Mouse (Mus musculus): ENCODE results near the gene Ndufa13. TPM values are rescaled to one million over a fixed set of nuclear protein-coding genes. Genes with fewer than 3 reads are reported as not detected.
A peak's percentile ranks its signal among the peaks of the same experiment; 100 is the strongest.
"Not testable (repeated sequence)": the region's sequence is repeated elsewhere in the genome, so short reads cannot be mapped to it uniquely, and the experiment has no call there.

Ndufa13 gene
- total RNA-seq (2021) = 100 to 1,000 TPM; 159 to 174 TPM

DNA sequence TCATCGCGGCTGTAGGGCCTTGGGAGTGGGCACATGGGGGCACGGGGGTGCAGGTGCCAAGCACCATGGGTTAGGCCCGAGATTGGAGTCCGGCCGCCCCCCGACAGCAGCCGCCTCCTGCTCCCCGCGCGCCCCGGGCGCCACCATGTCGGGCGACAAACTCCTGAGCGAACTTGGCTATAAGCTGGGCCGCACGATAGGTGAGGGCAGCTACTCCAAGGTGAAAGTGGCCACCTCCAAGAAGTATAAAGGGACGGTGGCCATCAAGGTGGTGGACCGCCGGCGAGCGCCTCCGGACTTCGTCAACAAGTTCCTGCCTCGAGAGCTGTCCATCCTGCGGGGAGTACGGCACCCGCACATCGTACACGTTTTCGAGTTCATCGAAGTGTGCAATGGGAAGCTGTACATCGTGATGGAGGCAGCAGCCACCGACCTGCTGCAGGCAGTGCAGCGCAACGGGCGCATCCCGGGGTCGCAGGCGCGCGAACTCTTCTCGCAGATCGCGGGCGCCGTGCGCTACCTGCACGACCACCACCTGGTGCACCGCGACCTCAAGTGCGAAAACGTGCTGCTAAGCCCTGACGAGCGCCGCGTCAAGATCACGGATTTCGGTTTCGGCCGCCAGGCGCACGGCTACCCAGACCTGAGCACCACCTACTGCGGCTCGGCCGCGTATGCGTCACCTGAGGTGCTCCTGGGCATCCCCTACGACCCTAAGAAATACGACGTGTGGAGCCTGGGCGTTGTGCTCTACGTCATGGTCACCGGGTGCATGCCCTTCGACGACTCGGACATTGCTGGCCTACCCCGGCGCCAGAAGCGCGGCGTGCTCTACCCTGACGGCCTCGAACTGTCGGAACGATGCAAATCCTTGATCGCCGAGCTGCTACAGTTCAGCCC is at the start of gene Ndufa13, which contains the start of the genes Tssk6 and Yjefn3:
Ndufa13 (minus strand) TSS at position 396 of the 900 bp plus-strand sequence.
Tssk6 (plus strand) TSS at position 22 of the 900 bp plus-strand sequence.
Yjefn3 (minus strand) TSS at position 550 of the 900 bp plus-strand sequence.
- peak in 1 of 2 experiments; percentile 30 for DNase-seq (ENCODE audit: extremely low spot score in 1 of 2, low spot score in 1 of 2)

- DNase-seq (ENCODE audit: extremely low spot score in 1 of 2, low spot score in 1 of 2) = no peak
Observed at GRCm38 (mm10) chr8:69950300-69950699, 47.9 kb upstream of the Ndufa13 start.

- DNase-seq (ENCODE audit: extremely low spot score in 1 of 2, low spot score in 1 of 2) = not testable (repeated sequence)
Observed at GRCm38 (mm10) chr8:69942495-69942894, 40.1 kb upstream of the Ndufa13 start.

- DNase-seq (ENCODE audit: extremely low spot score in 1 of 2, low spot score in 1 of 2) = no peak
Observed at GRCm38 (mm10) chr8:69940386-69940785, 38.0 kb upstream of the Ndufa13 start.

DNA sequence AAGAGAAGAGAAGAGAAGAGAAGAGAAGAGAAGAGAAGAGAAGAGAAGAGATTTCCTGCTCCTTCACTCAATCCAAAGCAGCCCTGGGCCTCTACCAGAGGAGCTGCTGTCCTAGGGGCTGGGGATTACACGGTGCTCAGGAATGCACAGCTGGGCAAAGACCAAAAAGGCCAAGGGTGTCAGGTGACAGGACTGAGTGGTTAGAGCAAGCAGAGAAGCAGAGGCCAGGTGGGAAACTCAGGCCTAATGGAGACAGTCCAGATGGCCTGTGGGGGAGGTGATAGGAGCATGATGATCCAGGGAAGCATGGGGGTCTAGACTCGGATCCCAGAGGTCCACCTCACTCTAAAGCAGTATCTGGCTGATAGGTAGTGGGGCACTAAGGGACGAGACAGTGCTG is 37.3 kb upstream of the Ndufa13 start:
- DNase-seq (ENCODE audit: extremely low spot score in 1 of 2, low spot score in 1 of 2) = no peak

DNA sequence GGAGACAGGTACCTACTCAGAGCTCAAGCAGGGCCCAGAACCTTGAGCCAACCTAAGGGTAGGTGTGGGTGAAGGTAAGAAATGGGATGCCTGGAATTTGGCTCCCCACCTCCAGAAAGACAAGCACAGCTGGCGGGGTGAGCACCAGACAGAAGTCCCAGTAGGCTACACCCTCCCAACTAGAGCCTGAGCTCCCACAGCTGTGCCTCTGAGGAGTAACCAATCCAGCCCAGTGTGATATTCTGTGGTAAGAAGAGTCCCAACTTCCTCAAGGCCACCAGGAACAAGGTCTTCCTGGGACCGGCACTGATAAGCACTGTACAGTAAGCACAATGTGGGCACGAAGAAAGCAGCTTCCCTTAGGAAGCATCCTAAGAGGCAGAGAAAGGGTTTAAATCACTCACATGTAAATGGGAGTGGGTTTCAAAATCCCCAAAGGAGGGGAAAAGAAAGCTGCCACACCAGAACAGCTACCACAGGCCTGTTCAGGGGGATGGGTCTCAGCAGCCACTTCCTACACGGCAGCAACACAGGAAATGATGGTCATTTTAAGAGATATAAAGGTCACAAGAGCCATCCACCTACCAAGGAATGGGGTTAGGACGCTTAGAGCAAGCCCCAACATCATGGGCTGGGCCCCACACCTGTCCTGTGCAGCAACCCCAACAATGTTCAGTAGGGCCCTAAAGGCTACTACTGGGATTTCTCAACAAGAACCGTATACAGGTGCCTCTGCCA is 36.1 kb upstream of the Ndufa13 start:
- DNase-seq (ENCODE audit: extremely low spot score in 1 of 2, low spot score in 1 of 2) = no peak

DNA sequence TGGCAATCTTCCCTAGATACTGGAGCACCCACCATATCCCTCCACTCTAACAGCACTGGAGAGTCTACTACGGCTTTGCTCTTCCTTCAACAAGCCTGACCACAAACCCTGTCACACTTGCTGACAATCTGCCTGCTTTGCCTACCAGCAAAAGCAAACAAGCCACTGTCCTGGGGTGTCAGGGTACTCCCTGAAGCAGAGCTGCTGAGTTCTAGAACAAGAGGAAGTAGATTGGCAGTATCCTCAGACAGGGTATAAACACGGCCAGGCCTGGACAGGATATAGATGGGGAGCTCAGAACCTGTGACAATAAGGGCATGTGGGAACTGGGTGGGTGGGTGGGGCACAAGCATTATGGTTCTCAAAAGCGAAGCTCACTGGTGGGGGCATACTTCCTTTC is 35.1 kb upstream of the Ndufa13 start:
- DNase-seq (ENCODE audit: extremely low spot score in 1 of 2, low spot score in 1 of 2) = no peak

DNA sequence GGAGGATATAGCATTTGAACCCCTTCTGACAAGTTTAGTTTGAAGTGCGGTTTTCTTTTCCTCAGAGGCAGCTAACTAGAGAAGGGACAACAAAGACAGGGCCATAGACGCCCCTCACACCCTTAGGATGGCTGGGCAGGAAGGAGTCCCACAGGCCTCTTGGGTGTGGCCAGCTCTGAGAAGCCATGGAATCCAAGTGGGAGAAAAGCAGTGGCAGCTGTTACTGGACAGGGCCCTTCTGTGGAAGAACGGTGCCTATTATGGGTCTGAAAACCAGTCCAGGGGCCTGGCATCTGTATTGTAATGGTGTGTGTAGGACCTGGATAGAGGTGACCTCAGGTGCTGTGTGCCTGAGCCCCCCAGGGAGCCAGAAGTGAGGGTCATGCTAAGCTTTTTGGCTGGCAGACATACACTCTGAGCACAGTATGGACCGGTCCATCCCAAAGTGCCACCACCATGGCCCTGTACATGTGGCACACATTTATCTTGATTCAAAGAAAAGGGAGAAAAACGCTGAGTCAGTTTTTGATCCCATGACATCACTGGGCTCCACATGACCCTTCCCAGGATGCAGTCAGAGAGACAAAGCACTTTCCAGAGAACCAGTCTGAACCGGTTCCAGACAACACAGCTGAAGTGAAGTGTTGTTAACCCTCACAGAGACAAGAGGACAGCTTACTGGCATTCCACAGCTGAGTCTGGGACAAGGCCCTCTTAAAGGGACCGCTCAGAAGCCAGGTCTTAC is 33.9 kb upstream of the Ndufa13 start:
- no peak for DNase-seq (ENCODE audit: extremely low spot score in 1 of 2, low spot score in 1 of 2)

- DNase-seq (ENCODE audit: extremely low spot score in 1 of 2, low spot score in 1 of 2) = no peak
Observed at GRCm38 (mm10) chr8:69935431-69935830, 33.1 kb upstream of the Ndufa13 start.

DNA sequence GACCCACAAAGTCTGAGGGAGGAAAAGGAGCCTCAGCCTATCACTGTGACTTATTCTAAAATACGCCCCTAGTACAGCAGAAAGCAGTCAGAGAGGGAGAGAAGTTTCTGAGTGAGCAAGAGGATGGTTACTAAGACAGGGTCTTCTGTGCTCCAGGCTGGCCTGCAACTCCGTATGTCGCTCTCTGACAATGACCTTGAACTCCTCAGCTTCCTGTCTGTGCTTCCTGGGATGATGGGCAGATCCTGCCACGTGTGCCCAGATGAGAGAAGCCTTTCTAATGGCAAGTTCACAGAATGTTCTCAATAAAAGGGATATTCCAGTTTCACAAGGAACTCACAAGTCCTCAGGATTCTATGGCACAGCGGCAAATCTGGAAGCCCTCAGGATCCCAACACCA is 32.2 kb upstream of the Ndufa13 start:
- no peak for DNase-seq (ENCODE audit: extremely low spot score in 1 of 2, low spot score in 1 of 2)

DNA sequence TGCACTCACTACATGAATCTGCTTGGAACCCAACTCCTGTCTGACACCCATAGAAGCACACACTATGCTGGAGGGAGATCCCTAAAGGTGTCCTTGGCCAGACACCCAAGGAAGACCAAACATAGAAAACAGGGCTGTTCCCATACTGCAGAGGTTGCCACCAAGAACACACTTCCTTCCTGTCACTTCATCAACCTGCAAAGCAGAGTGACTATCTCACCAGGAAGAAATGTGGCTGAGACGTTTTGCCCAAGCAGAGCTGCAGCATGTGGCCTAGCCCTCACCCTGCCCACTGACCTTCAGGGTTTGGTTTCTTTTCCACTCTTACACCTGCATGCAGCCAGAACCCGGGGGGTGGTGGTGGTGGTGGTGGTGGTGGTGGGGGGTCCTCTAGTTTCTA is 31.5 kb upstream of the Ndufa13 start:
- no peak for DNase-seq (ENCODE audit: extremely low spot score in 1 of 2, low spot score in 1 of 2)

DNA sequence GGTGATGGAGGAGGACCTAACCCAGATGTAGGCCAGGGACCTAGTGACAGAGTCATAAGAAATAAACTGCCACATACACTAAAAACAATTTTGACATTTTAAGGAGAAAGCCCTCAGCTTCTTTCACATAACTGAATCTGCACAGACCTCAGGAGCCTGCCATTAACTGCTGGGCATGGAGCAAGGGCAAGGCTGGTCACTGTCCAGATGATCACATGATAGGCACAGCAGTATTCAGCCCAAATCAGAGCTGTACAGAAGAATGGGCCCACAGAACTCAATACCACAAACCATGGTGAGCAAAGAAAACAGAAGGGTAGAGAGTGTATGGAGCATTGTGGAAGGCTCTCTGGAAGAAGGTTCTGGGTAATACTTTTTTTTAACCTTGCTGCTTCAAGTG is 24.5 kb upstream of the Ndufa13 start:
- no peak for DNase-seq (ENCODE audit: extremely low spot score in 1 of 2, low spot score in 1 of 2)

DNA sequence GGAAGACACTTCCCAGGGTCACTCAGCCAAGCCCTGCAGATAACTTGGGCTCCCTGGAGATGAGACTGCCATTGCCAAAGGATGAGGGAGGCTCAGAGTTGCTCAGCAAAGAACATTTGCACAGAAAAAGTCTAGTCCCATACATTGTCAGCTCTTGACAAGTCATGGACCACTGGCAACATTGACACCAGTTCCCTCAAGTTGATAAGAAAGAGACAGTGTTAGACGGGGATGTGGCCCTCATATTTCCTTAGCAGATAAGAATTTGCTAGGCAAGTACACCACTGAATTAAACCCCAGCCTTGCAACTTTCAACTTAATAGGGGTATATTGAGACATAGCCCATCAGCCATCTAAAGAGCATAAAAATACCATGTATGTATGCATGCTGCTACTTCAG is 21.6 kb upstream of the Ndufa13 start:
- DNase-seq (ENCODE audit: extremely low spot score in 1 of 2, low spot score in 1 of 2) = no peak

DNA sequence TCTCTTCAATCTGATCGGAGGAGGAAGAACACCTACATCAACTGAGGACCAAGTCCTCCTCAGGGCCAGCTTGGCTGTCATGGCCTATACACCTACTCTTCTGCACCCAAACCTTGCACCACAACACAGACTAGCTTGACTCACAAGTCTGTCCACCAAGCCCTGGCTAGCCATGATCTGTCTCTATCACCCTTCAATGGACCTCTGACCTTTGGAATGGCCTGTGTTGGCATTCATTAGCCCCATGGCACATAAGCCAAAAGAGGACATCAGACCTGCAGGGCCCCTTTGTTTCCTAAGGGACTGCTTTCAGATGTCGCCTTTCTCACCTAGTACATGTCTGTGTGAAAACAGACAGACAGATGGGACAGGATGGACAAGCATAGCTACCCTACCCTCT is 18.8 kb upstream of the Ndufa13 start:
- DNase-seq (ENCODE audit: extremely low spot score in 1 of 2, low spot score in 1 of 2) = no peak

DNA sequence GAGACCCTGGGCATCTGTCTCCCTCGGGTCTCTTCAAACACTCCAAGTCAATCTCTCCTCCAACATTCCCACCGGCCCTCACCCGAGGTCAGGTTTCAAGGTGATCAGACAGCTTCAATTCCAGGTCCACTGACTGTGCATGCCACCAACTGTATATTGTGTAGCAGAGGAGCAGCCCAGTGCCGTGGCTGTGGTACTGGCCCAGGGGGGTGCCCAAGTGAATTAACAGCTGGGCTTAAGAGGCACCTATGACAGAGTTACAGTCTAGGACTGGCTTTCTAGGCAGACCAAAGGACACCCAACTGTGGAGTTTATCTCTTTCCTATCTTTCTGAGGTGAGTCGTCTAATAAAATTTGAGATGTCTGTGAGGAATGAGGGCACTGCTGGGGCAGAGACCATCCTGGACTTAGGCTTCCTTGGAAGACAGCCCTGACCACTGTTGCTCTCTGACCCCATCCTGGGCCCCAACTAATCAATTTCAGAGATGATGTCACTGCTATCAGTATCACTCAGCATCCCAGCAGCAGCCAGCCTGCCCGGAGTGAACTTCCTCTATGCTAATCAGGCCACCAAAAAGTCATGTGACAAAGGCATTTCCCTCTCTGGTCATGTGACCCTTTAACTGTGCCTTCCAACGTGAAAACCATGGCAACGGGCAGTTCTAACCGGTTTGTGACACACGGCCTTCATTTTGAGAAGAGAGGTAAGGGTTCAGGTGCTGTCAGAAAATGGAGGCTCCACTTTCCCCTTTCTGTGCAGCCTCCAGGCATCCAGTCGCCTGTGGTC is 17.7 kb upstream of the Ndufa13 start:
- DNase-seq (ENCODE audit: extremely low spot score in 1 of 2, low spot score in 1 of 2) = no peak

DNA sequence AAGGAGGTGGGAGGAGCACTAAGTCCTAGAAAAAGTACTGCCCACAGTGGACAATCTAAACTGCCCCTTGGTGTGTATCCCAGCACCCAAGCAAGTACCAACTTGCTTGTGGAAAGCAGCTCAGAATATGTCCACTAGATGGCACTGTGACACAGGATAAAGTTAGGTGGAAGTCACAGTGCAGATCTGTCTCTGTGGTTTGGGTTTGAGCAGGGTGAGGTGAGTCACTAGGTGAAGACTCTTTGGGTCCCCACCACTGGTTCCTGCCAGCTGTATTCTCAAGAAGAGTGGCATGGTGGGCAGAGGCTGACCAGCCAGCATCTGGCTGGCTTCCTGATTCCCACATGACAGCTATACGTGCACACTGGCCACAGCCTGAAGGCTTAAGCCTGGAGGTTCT is 16.7 kb upstream of the Ndufa13 start:
- DNase-seq (ENCODE audit: extremely low spot score in 1 of 2, low spot score in 1 of 2) = peak; percentile 61 to 77

- DNase-seq (ENCODE audit: extremely low spot score in 1 of 2, low spot score in 1 of 2) = no peak
Observed at GRCm38 (mm10) chr8:69918506-69918905, 16.1 kb upstream of the Ndufa13 start.

DNA sequence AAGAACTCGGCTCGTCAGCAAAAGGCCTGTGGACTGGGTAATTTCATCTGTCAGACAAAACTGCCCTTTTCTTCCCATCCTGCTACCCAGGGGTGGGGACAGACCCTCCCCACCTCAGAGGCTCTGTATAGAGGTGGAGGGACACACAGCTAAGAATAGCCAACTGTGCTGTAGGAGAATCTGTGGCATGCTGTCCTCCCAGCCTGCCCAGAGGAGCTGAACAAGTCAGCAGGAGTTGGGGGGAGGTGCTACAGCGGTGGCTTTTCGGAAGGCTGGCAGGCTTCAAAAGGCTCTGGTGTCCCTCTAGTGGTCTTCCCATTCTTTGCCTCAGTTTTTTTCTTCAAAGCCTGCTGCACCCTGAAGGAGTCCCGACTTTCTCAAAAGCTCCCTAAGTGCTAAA is 13.4 kb upstream of the Ndufa13 start:
- no peak for DNase-seq (ENCODE audit: extremely low spot score in 1 of 2, low spot score in 1 of 2)

- DNase-seq (ENCODE audit: extremely low spot score in 1 of 2, low spot score in 1 of 2) = no peak
Observed at GRCm38 (mm10) chr8:69914526-69914925, 12.2 kb upstream of the Ndufa13 start.

- DNase-seq (ENCODE audit: extremely low spot score in 1 of 2, low spot score in 1 of 2) = no peak
Observed at GRCm38 (mm10) chr8:69912478-69913074, 10.2 kb upstream of the Ndufa13 start.
